Mouse (Mus musculus): ENCODE results near the gene Psg19. TPM values are rescaled to one million over a fixed set of nuclear protein-coding genes. Genes with fewer than 3 reads are reported as not detected.
A peak's percentile ranks its signal among the peaks of the same experiment; 100 is the strongest.
"Not testable (repeated sequence)": the region's sequence is repeated elsewhere in the genome, so short reads cannot be mapped to it uniquely, and the experiment has no call there.

Gene Psg19
- total and polyA plus RNA-seq, 2 experiments: not detected

- Histone ChIP-seq H3K4me1 (ENCODE audit: control insufficient read depth, insufficient read depth, low read length) (no peaks in the 10 kb centered on the region), H3K27ac (replicated peaks; ENCODE audit: insufficient read depth, low read depth, low read length) (no peak overlapping the region), H3K9ac (ENCODE audit: low read depth, low read length) (no peak overlapping the region), H3K27me3 (ENCODE audit: control insufficient read depth, insufficient read depth, low read length) (no peaks in the 10 kb centered on the region), H3K79me2 (ENCODE audit: control insufficient read depth, insufficient read depth, low read length) (no peaks in the 10 kb centered on the region), H3K4me3 (ENCODE audit: insufficient read depth, low read depth, low read length) (no peak overlapping the region), H3K36me3 (ENCODE audit: control insufficient read depth, insufficient read depth, low read length) (no peaks in the 10 kb centered on the region)
- 36% methylated on average over 3 of the region's 3 CpGs for WGBS
- DNase-seq (ENCODE audit: extremely low read depth, low read depth, low spot score): no peak
- TF ChIP-seq POLR2A (IDR thresholded peaks at IDR 0.05; ENCODE audit: extremely low read depth, insufficient read depth, low read length) (no peak), CTCF (IDR thresholded peaks at IDR 0.05; ENCODE audit: low read depth, low read length) (peak; percentile 35; the same call in 1 of the 2 replicates)
Observed at GRCm38 (mm10) chr7:18799129-18799528, 809 bp upstream of the Psg19 start.

DNA sequence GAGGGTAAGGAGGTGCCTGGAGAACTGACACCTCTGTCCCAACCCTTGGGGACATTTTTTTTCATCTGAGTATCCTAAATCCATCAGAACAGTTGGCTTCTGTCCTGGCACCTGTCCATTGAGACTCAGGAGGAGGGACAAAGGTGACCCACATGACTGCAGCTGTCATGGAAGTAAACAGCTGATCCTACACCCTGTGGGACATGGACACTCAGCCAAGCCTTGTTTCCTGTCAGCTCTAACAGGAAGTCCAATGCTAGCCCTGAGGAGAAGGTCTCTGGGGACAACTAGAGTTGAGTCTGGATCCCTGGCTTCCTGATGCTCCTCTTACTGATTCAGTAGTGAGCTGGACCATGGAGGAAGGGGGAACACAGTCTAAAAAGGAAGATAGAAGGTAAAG, 7.6 kb downstream of the Psg19 start:
- not testable (repeated sequence) for DNase-seq (ENCODE audit: extremely low read depth, low read depth, low spot score); H3K27me3 ChIP-seq (ENCODE audit: control insufficient read depth, insufficient read depth, low read length); H3K27ac ChIP-seq (replicated peaks; ENCODE audit: insufficient read depth, low read depth, low read length); H3K9ac ChIP-seq (ENCODE audit: low read depth, low read length); H3K79me2 ChIP-seq (ENCODE audit: control insufficient read depth, insufficient read depth, low read length); H3K36me3 ChIP-seq (ENCODE audit: control insufficient read depth, insufficient read depth, low read length); H3K4me3 ChIP-seq (ENCODE audit: insufficient read depth, low read depth, low read length); H3K4me1 ChIP-seq (ENCODE audit: control insufficient read depth, insufficient read depth, low read length)

- not testable (repeated sequence) for H3K27me3 ChIP-seq (ENCODE audit: control insufficient read depth, insufficient read depth, low read length); H3K4me3 ChIP-seq (ENCODE audit: insufficient read depth, low read depth, low read length); H3K27ac ChIP-seq (replicated peaks; ENCODE audit: insufficient read depth, low read depth, low read length); H3K9ac ChIP-seq (ENCODE audit: low read depth, low read length); H3K4me1 ChIP-seq (ENCODE audit: control insufficient read depth, insufficient read depth, low read length); H3K36me3 ChIP-seq (ENCODE audit: control insufficient read depth, insufficient read depth, low read length); H3K79me2 ChIP-seq (ENCODE audit: control insufficient read depth, insufficient read depth, low read length)
- 34% methylated on average over 2 of the region's 2 CpGs for WGBS
- peak; percentile 2 for DNase-seq (ENCODE audit: extremely low read depth, low read depth, low spot score)
Observed at GRCm38 (mm10) chr7:18781301-18781700, 17.0 kb downstream of the Psg19 start.

- Histone ChIP-seq H3K27ac (replicated peaks; ENCODE audit: insufficient read depth, low read depth, low read length) (no peak overlapping the region), H3K4me1 (ENCODE audit: control insufficient read depth, insufficient read depth, low read length) (no peaks in the 10 kb centered on the region), H3K4me3 (ENCODE audit: insufficient read depth, low read depth, low read length) (no peak overlapping the region), H3K36me3 (ENCODE audit: control insufficient read depth, insufficient read depth, low read length) (no peaks in the 10 kb centered on the region), H3K9ac (ENCODE audit: low read depth, low read length) (no peak overlapping the region), H3K79me2 (ENCODE audit: control insufficient read depth, insufficient read depth, low read length) (no peaks in the 10 kb centered on the region), H3K27me3 (ENCODE audit: control insufficient read depth, insufficient read depth, low read length) (no peaks in the 10 kb centered on the region)
- TF ChIP-seq CTCF (IDR thresholded peaks at IDR 0.05; ENCODE audit: low read depth, low read length) (no peak), POLR2A (IDR thresholded peaks at IDR 0.05; ENCODE audit: extremely low read depth, insufficient read depth, low read length) (no peak)
- DNase-seq (ENCODE audit: extremely low read depth, low read depth, low spot score): no peak
Observed at GRCm38 (mm10) chr7:18779337-18779781, 19.0 kb downstream of the Psg19 start.

DNA sequence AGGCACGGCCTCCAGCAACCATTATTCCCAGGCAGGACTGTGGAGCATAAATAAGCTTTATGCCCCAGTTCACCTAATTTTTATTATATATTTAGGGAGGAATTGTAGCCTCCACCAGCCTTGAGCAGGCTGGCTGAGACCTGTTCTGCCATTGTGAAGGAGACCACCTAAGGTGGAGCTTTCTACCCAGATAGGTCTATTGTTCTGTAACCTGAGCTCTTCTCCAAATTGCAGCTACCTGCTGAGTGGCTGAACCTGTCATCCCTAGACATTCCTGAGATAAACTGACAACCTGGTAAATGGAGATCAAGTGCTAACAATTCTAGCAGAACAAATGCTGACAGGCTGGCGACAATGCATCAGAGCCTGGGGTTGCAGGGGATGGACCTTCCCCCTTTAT, 35.4 kb downstream of the Psg19 start:
- H3K36me3 ChIP-seq (ENCODE audit: control insufficient read depth, insufficient read depth, low read length); H3K27me3 ChIP-seq (ENCODE audit: control insufficient read depth, insufficient read depth, low read length); H3K4me3 ChIP-seq (ENCODE audit: insufficient read depth, low read depth, low read length); H3K27ac ChIP-seq (replicated peaks; ENCODE audit: insufficient read depth, low read depth, low read length); H3K9ac ChIP-seq (ENCODE audit: low read depth, low read length); DNase-seq (ENCODE audit: extremely low read depth, low read depth, low spot score); H3K4me1 ChIP-seq (ENCODE audit: control insufficient read depth, insufficient read depth, low read length); H3K79me2 ChIP-seq (ENCODE audit: control insufficient read depth, insufficient read depth, low read length): not testable (repeated sequence)
- WGBS: 38% methylated on average over 1 of the region's 2 CpGs

GRCm38 (mm10) chr7:18760152-18760551, 38.2 kb downstream of the Psg19 start:
- not testable (repeated sequence) for H3K9ac ChIP-seq (ENCODE audit: low read depth, low read length); H3K4me1 ChIP-seq (ENCODE audit: control insufficient read depth, insufficient read depth, low read length); H3K79me2 ChIP-seq (ENCODE audit: control insufficient read depth, insufficient read depth, low read length); H3K27me3 ChIP-seq (ENCODE audit: control insufficient read depth, insufficient read depth, low read length); DNase-seq (ENCODE audit: extremely low read depth, low read depth, low spot score); H3K4me3 ChIP-seq (ENCODE audit: insufficient read depth, low read depth, low read length); H3K36me3 ChIP-seq (ENCODE audit: control insufficient read depth, insufficient read depth, low read length); H3K27ac ChIP-seq (replicated peaks; ENCODE audit: insufficient read depth, low read depth, low read length)
- WGBS: 86% methylated on average over 7 of the region's 7 CpGs
